Mouse (Mus musculus) CH12.LX (cell line): Measurements from ENCODE around the gene Mien1. TPM values are rescaled to one million over a fixed set of nuclear protein-coding genes. Genes with fewer than 3 reads are reported as not detected.

Experiments
- DNase-seq: peaks from one replicate; pipeline ENCODE4 v3.0.0-alpha.2; 2013; ENCODE audit errors: extremely low read depth
- H3K27ac ChIP-seq: 2 replicates; pipeline ENCODE4 v1.5.1; 2012; ENCODE audit warnings: low read depth, mild to moderate bottlenecking, control low read depth, moderate library complexity; ENCODE audit not compliant: insufficient read depth
- H3K27me3 ChIP-seq: replicated peaks from 2 replicates; pipeline ENCODE3; 2012; ENCODE audit warnings: inconsistent platforms
- H3K36me3 ChIP-seq, 2 experiments: replicated peaks in 1 of 2; 2 replicates each; pipeline versions ENCODE3 to v1.6.1; 2012; ENCODE audit warnings: inconsistent platforms in 1 of 2, low read length in 1 of 2, mild to moderate bottlenecking in 1 of 2, mixed read lengths in 1 of 2, moderate library complexity in 1 of 2; ENCODE audit not compliant: control insufficient read depth in 1 of 2, insufficient read depth in 1 of 2
- H3K4me1 ChIP-seq, 2 experiments: 2 replicates each; pipeline ENCODE4 v1.6.1; 2012; ENCODE audit warnings: inconsistent platforms in 1 of 2, moderate library complexity in 1 of 2; ENCODE audit not compliant: insufficient read depth in 2 of 2, control insufficient read depth in 1 of 2
- H3K4me2 ChIP-seq: 2 replicates; pipeline ENCODE4 v1.6.1; 2012; ENCODE audit warnings: low read depth, mild to moderate bottlenecking, control low read depth; ENCODE audit not compliant: poor library complexity, insufficient read depth, severe bottlenecking
- H3K4me3 ChIP-seq, 3 experiments: fragments of 150-350 bp in 1 of 3; sonication (generic) in 1 of 3; replicated peaks in 1 of 3; 2 replicates each; pipeline versions ENCODE3 to v1.5.1; 2011 to 2012; ENCODE audit warnings: low read depth in 2 of 3, low read length in 2 of 3, mild to moderate bottlenecking in 2 of 3, moderate library complexity in 2 of 3, control low read depth in 1 of 3, improper control_type of control experiment in 1 of 3, inconsistent platforms in 1 of 3, mixed read lengths in 1 of 3; ENCODE audit not compliant: poor library complexity in 1 of 3
- H3K79me2 ChIP-seq: replicated peaks from 2 replicates; pipeline ENCODE4 v1.6.1; 2012; ENCODE audit warnings: mild to moderate bottlenecking, moderate library complexity; ENCODE audit not compliant: control insufficient read depth, poor library complexity, insufficient read depth, severe bottlenecking; ENCODE audit errors: extremely low read depth
- H3K9ac ChIP-seq: 2 replicates; pipeline ENCODE4 v1.6.1; 2012; ENCODE audit warnings: low read depth, mild to moderate bottlenecking, control low read depth, moderate library complexity; ENCODE audit not compliant: insufficient read depth
- H3K9me3 ChIP-seq: replicated peaks from 2 replicates; pipeline ENCODE3; 2012; ENCODE audit warnings: low read length, inconsistent platforms, mixed read lengths
- CHD2 ChIP-seq: IDR thresholded peaks from 2 replicates; pipeline ENCODE4 v1.6.1; 2011; ENCODE audit warnings: low read length, improper control_type of control experiment
- ETS1 ChIP-seq: conservative IDR thresholded peaks from 2 replicates; pipeline ENCODE4 v1.6.1; 2012; ENCODE audit warnings: low read depth, mild to moderate bottlenecking, inconsistent platforms, low read length, improper control_type of control experiment, moderate library complexity
- JUN ChIP-seq: IDR thresholded peaks from 2 replicates; pipeline ENCODE4 v1.6.1; 2011; ENCODE audit warnings: low read depth, mild to moderate bottlenecking, low read length, improper control_type of control experiment, moderate library complexity; ENCODE audit not compliant: insufficient read depth
- MAFK ChIP-seq: IDR thresholded peaks from 2 replicates; pipeline ENCODE4 v1.6.1; 2011; ENCODE audit warnings: low read length, improper control_type of control experiment; ENCODE audit not compliant: insufficient replicate concordance
- MXI1 ChIP-seq: IDR thresholded peaks from 2 replicates; pipeline ENCODE4 v1.6.1; 2011; ENCODE audit warnings: mild to moderate bottlenecking, low read depth, low read length, improper control_type of control experiment
- MYC ChIP-seq: IDR thresholded peaks from 2 replicates; pipeline ENCODE4 v1.6.1; 2011; ENCODE audit warnings: low read depth, mild to moderate bottlenecking, improper control_type of control experiment, low read length
- POLR2A ChIP-seq: IDR thresholded peaks from 2 replicates; pipeline ENCODE4 v1.6.1; 2011; ENCODE audit warnings: low read depth, mild to moderate bottlenecking, improper control_type of control experiment, low read length
- RAD21 ChIP-seq: IDR thresholded peaks from 2 replicates; pipeline ENCODE4 v1.6.1; 2011; ENCODE audit warnings: low read depth, mild to moderate bottlenecking, low read length, improper control_type of control experiment, moderate library complexity
- RCOR1 ChIP-seq: conservative IDR thresholded peaks from 2 replicates; pipeline ENCODE4 v1.6.1; 2012; ENCODE audit warnings: low read depth, mild to moderate bottlenecking, inconsistent platforms, low read length, improper control_type of control experiment
- USF2 ChIP-seq: conservative IDR thresholded peaks from 2 replicates; pipeline ENCODE4 v1.6.1; 2011; ENCODE audit warnings: low read depth, low read length, improper control_type of control experiment
- ZC3H11A ChIP-seq: IDR thresholded peaks from 2 replicates; pipeline ENCODE4 v1.6.1; 2012; ENCODE audit warnings: low read depth, mild to moderate bottlenecking, inconsistent platforms, low read length, improper control_type of control experiment
- ZMIZ1 ChIP-seq: IDR thresholded peaks from 2 replicates; pipeline ENCODE4 v1.6.1; 2012; ENCODE audit warnings: low read depth, mild to moderate bottlenecking, inconsistent platforms, low read length, improper control_type of control experiment
- dilution Hi-C: fragments of 300-500 bp; cut with MboI; formaldehyde crosslinking; loops from 2 replicates; pipeline ENCODE4 v1.14.3; 2020; ENCODE audit warnings: low sequenced_read_pairs; ENCODE audit not compliant: extremely low pct_unique_long_range_greater_than_20kb, extremely low pct_ligation_motif_present
- in situ Hi-C: fragments of 300-500 bp; cut with MboI; formaldehyde crosslinking; loops from 3 replicates; pipeline ENCODE4 v1.14.3; 2019; ENCODE audit warnings: low sequenced_read_pairs, low pct_ligation_motif_present, low pct_unique_long_range_greater_than_20kb, mixed read lengths
- polyA plus RNA-seq: library from polyadenylated mRNA; unstranded; fragments of >175 nt; gene quantifications from 2 replicates; pipeline ENCODE4 v1.2.1, GENCODE M21; 2012; ENCODE audit warnings: low read depth; ENCODE audit not compliant: insufficient read length
- total RNA-seq, 2 experiments: library from RNA; depleted of rRNA; stranded (reverse); fragments of 300-350 nt in 1 of 2; fragments of >200 nt in 1 of 2; gene quantifications; 2 replicates each; pipeline ENCODE4 v1.2.3; 2012 to 2014

Mien1 gene
- total and polyA plus RNA-seq, 3 experiments: 84.7 to 129 (median 94.6) TPM

- dilution Hi-C loops: no loop called here
- Histone ChIP-seq H3K27me3 (peaks cover 95% of the 10 kb centered on the region), H3K4me3 (no peak overlapping the region), H3K4me1 (no peaks in the 10 kb centered on the region; a peak in 2 of 4 replicates), H3K27ac (no peak overlapping the region), H3K4me2 (no peak overlapping the region), H3K36me3 (no peaks in the 10 kb centered on the region), H3K79me2 (no peaks in the 10 kb centered on the region), H3K9ac (no peak overlapping the region), H3K9me3 (no peaks in the 10 kb centered on the region)
- no peak for DNase-seq
- in situ Hi-C loops: no loop called here
- TF ChIP-seq USF2 (no peak), ZMIZ1 (no peak), RAD21 (no peak)
Measured at GRCm38 (mm10) chr11:98418939-98419547, 19.7 kb downstream of the Mien1 start.

- TF ChIP-seq RCOR1 (no peak), MXI1 (no peak), ZC3H11A (no peak), MAFK (no peak), CHD2 (no peak), POLR2A (no peak), JUN (no peak)
- H3K4me3 ChIP-seq: no peak overlapping the region
- no peaks in the 10 kb centered on the region; a peak in 2 of 4 replicates for H3K4me1 ChIP-seq
- H3K27me3 ChIP-seq: peaks cover 95% of the 10 kb centered on the region
- H3K36me3 ChIP-seq: no peaks in the 10 kb centered on the region
- H3K9me3 ChIP-seq: no peaks in the 10 kb centered on the region
- in situ Hi-C loops: no loop called here
- dilution Hi-C loops: no loop called here
- no peak overlapping the region for H3K27ac ChIP-seq
- no peak overlapping the region for H3K4me2 ChIP-seq
- H3K9ac ChIP-seq: no peak overlapping the region
- no peaks in the 10 kb centered on the region for H3K79me2 ChIP-seq
- DNase-seq: no peak
Measured at GRCm38 (mm10) chr11:98418273-98418672, 20.5 kb downstream of the Mien1 start.

GRCm38 (mm10) chr11:98417074-98417473 is 21.7 kb downstream of the Mien1 start:
- no peak for TF ChIP-seq ETS1
- no peak for TF ChIP-seq MYC
- no peak for TF ChIP-seq CHD2
- no peak for TF ChIP-seq RCOR1
- Histone ChIP-seq H3K9ac (no peak overlapping the region), H3K4me1 (no peaks in the 10 kb centered on the region; a peak in 3 of 4 replicates), H3K27me3 (peaks cover 96% of the 10 kb centered on the region), H3K79me2 (no peaks in the 10 kb centered on the region), H3K9me3 (no peaks in the 10 kb centered on the region), H3K4me3 (no peak overlapping the region), H3K36me3 (no peaks in the 10 kb centered on the region), H3K4me2 (no peak overlapping the region), H3K27ac (no peak overlapping the region)
- in situ Hi-C loops: no loop called here
- dilution Hi-C loops: no loop called here
- no peak for DNase-seq
